Mouse (Mus musculus) limb, embryonic 13.5 days (tissue): Measurements from ENCODE around the gene Cntnap5a. TPM values are rescaled to one million over a fixed set of nuclear protein-coding genes. Genes with fewer than 3 reads are reported as not detected.
"Not testable (repeated sequence)": the region's sequence is repeated elsewhere in the genome, so short reads cannot be mapped to it uniquely, and the experiment has no call there.

Experiments
- ATAC-seq: fragments of 200-750 bp; cut with Nextera tagmentation; 2 replicates; pipeline ENCODE4 v1.8.0; 2017; ENCODE audit warnings: low read depth, moderate number of reproducible peaks, moderate TSS enrichment; ENCODE audit not compliant: low FRiP score
- H3K27ac ChIP-seq: fragments of 300-500 bp; sonication (generic); 2 replicates; pipeline ENCODE4 v1.5.1; 2015; ENCODE audit warnings: inconsistent platforms, mild to moderate bottlenecking, moderate library complexity
- H3K27me3 ChIP-seq: fragments of 300-500 bp; sonication (generic); 2 replicates; pipeline ENCODE4 v1.6.1; 2015; ENCODE audit warnings: mild to moderate bottlenecking, inconsistent platforms
- H3K36me3 ChIP-seq: fragments of 300-500 bp; sonication (generic); 2 replicates; pipeline ENCODE4 v1.6.1; 2015; ENCODE audit warnings: inconsistent platforms, mild to moderate bottlenecking, moderate library complexity
- H3K4me1 ChIP-seq: fragments of 300-500 bp; sonication (generic); 2 replicates; pipeline ENCODE4 v1.6.1; 2015; ENCODE audit warnings: inconsistent platforms
- H3K4me2 ChIP-seq: fragments of 300-500 bp; sonication (generic); replicated peaks from 2 replicates; pipeline ENCODE4 v1.6.1; 2015; ENCODE audit warnings: inconsistent platforms, mild to moderate bottlenecking, moderate library complexity
- H3K4me3 ChIP-seq: fragments of 300-500 bp; sonication (generic); 2 replicates; pipeline ENCODE4 v1.5.1; 2015; ENCODE audit warnings: moderate library complexity, mild to moderate bottlenecking, inconsistent platforms
- H3K9ac ChIP-seq: fragments of 300-500 bp; sonication (generic); 2 replicates; pipeline ENCODE4 v1.6.1; 2015; ENCODE audit warnings: mild to moderate bottlenecking, inconsistent platforms
- H3K9me3 ChIP-seq: fragments of 300-500 bp; sonication (generic); 2 replicates; pipeline ENCODE4 v1.6.1; 2016; ENCODE audit warnings: inconsistent platforms
- WGBS: fragments of 180-500 bp; shearing (Covaris S2); methylation state at CpG from one replicate; pipeline ENCODE4 v1.1.7; 2015; 5-methylcytosine and 5-hydroxymethylcytosine counted together
- polyA plus RNA-seq: library from polyadenylated mRNA; unstranded; fragments of >200 nt; fragmentation: Nextera tagmentation; extraction: Ambion mirVana; gene quantifications from 2 replicates; pipeline ENCODE4 v1.2.1, GENCODE M21; 2015

The Cntnap5a gene
- polyA plus RNA-seq, 1 experiment from 2014 or later = 0.01 TPM

DNA sequence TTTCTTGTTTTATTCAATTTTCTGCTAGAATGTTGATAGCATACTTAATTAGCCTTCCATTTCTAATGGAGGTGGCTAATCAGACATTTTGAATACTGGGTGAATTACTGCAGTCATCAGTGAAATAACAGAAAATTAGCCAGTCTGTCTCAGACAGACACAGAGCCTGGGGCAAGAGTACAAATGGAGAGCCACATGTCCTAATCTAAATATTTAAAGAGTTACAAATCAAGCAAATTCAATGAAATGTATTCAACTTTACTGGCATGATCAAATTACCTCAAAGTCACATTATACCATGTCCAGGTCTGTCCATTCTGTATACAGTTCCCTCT, 423.1 kb downstream of the Cntnap5a start:
- H3K36me3 ChIP-seq = no peaks in the 10 kb centered on the region
- no peaks in the 10 kb centered on the region for H3K9me3 ChIP-seq
- H3K4me1 ChIP-seq = no peaks in the 10 kb centered on the region
- H3K9ac ChIP-seq = no peak overlapping the region
- no peak for ATAC-seq
- no peak overlapping the region for H3K4me3 ChIP-seq
- no peaks in the 10 kb centered on the region for H3K27me3 ChIP-seq
- no peak overlapping the region for H3K4me2 ChIP-seq
- H3K27ac ChIP-seq = no peak overlapping the region

DNA sequence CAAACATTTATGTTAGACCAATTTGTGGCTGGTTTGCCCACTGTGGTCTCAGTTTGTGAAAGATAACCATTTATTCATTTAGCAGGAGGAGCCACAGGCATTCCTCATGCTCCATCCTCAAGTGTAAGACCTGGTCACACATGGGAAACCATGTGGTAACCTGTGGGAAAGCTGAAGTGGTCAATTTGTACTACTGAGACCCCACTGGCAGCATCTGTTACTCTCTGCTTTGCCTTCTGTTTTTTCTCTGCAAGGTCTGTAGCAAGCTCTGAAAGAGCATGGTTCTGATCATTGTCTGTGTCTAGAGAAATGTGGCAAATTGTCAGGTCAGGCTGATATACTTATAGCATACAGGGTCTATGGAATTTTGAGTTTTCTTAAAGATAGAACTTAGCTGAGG, 423.8 kb downstream of the Cntnap5a start:
- no peak overlapping the region for H3K27ac ChIP-seq
- H3K4me1 ChIP-seq = no peaks in the 10 kb centered on the region
- H3K9me3 ChIP-seq = no peaks in the 10 kb centered on the region
- no peak for ATAC-seq
- H3K36me3 ChIP-seq = no peaks in the 10 kb centered on the region
- H3K27me3 ChIP-seq = no peaks in the 10 kb centered on the region
- no peak overlapping the region for H3K4me3 ChIP-seq
- H3K4me2 ChIP-seq = no peak overlapping the region
- H3K9ac ChIP-seq = no peak overlapping the region

DNA sequence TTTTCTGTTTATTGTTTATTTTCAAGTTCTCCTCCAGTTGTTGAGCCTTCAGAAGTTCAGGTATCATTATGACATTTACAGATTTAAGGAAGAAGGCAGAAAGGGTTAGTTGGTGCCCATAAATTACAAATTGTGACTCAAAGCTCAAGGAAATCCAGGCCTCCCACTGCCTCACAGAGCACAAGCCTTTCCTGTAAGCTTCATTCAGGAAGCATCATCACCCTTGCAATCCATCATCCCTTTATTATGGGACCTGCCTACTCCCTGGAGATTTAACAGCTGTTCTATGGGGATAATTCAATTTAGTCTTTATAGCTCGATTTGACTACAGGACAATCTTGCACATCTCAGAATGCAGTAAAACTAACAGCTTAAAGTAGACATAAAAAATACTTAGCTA, 441.2 kb downstream of the Cntnap5a start:
- Histone ChIP-seq H3K4me1 (no peaks in the 10 kb centered on the region), H3K9me3 (no peaks in the 10 kb centered on the region), H3K4me3 (no peak overlapping the region), H3K27ac (no peak overlapping the region), H3K27me3 (no peaks in the 10 kb centered on the region), H3K36me3 (no peaks in the 10 kb centered on the region), H3K9ac (no peak overlapping the region), H3K4me2 (no peak overlapping the region)
- WGBS = 26% methylated on average over 1 of the region's 1 CpGs
- ATAC-seq = no peak

DNA sequence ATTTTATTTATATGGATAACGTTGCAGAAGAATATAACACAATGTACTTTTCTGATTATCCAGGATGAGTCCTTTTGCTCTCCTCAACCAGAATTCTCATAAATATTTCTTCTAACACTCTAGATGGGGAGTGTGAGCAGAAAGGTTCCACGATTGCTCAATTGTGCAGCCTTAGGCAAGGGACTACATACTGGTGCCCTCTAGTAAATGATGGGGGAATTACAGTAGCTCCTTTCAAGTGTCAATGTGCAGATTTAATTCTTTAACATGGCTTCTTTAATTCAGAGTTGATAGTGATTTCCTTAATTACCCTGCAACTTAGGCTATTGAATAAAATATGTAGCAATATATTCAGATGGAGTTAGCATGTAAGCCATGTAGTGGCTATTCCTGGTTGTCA, 442.5 kb downstream of the Cntnap5a start:
- Histone ChIP-seq H3K27me3 (no peaks in the 10 kb centered on the region), H3K9ac (no peak overlapping the region), H3K9me3 (no peaks in the 10 kb centered on the region), H3K4me1 (no peaks in the 10 kb centered on the region), H3K4me3 (no peak overlapping the region), H3K4me2 (no peak overlapping the region), H3K36me3 (no peaks in the 10 kb centered on the region), H3K27ac (no peak overlapping the region)
- no peak for ATAC-seq
- WGBS = 72% methylated on average over 2 of the region's 2 CpGs

DNA sequence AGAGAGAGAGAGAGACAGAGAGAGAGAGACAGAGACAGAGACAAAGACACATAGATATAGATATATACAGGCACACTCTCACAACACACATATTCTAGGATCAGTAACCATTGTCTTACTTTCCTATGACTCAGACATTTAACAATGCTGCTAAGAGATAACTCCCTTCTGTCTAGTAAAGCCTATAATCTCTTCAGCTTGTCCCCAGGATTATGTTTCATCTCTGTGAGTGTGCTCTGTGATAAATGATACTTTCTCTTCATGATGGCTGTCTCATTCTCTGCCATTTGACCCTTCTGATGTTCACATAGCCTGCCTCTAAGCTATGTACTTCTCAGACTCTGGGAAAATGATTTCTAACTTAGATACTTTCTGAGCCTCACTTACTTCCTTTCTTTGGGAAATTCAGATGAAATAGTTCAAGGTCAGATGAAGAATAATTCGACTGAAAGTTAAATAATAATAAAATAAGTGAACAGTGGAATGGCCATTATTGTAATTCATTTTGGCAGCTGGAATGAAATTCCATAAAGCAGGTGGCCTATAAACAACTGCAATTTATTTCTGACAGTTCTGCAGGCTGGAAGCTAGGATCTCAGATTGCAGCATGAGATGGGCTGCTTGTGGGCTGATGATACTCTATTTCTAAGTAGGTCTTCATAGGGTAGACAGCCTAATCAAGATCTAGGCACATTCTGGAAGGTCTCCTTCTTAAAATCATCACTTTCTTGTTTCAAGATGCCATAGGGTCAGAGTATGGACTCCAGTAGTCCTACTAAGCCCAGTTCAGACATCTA, 444.1 kb downstream of the Cntnap5a start:
- ATAC-seq = peak; percentile 78; the same call in 1 of the 2 replicates
- Histone ChIP-seq H3K4me2 (no peak overlapping the region), H3K36me3 (no peaks in the 10 kb centered on the region), H3K9ac (no peak overlapping the region), H3K4me3 (no peak overlapping the region), H3K27me3 (no peaks in the 10 kb centered on the region), H3K4me1 (no peaks in the 10 kb centered on the region), H3K9me3 (no peaks in the 10 kb centered on the region), H3K27ac (no peak overlapping the region)
- 36% methylated on average over 1 of the region's 1 CpGs for WGBS

DNA sequence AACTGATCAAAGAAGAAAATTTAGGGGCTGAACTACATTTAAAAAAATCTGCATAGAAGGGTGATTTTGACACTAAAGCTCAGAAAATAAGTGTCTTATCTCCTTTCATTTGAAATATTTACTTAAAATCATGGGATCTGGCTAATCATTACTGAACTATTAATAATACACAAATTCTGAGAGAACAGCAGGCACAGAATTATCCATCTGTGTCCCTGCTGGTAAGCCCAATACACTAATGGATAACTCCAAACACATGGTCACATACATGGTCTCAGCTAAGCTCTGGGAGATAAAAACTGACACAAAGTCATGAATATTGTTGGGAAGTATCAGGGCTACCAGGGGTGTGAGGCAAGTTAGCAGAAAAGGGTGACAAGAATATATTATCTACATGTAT, 447.9 kb downstream of the Cntnap5a start:
- no peak overlapping the region for H3K4me2 ChIP-seq
- no peaks in the 10 kb centered on the region for H3K27me3 ChIP-seq
- no peaks in the 10 kb centered on the region for H3K36me3 ChIP-seq
- H3K27ac ChIP-seq = no peak overlapping the region
- ATAC-seq = no peak
- H3K9ac ChIP-seq = no peak overlapping the region
- H3K4me1 ChIP-seq = no peaks in the 10 kb centered on the region
- no peak overlapping the region for H3K4me3 ChIP-seq
- no peaks in the 10 kb centered on the region for H3K9me3 ChIP-seq

DNA sequence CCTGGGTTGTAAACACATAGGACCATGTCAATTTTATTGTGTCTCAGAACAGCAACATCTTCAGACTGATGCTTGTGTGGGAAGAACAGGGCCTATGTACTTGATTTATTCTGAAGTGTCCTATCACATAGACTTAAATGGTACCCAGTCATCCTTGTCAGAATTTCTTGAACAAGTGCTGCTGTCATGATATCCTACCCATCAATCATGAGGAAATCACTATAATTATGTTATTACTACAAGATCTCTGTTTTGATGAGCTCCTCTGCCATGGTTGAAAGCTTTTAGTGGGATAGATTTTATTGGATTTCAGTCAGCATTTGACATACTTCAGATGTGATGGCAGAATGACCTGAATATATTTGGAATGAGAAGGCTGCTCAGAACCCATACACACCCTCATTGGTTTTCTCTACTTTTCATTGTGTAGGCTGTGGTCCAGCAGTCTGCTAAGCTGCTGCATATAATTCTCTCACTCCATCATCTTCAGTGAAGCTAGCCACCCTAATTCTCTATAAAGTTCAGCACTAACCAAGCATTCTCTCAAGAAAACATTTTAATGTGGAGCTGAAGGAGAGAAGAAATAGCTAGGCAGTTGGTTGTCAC, 465.3 kb downstream of the Cntnap5a start:
- no peak overlapping the region for H3K4me3 ChIP-seq
- no peak overlapping the region for H3K9ac ChIP-seq
- H3K36me3 ChIP-seq = no peaks in the 10 kb centered on the region
- H3K27me3 ChIP-seq = no peaks in the 10 kb centered on the region
- no peaks in the 10 kb centered on the region for H3K9me3 ChIP-seq
- H3K4me2 ChIP-seq = no peak overlapping the region
- ATAC-seq = no peak
- no peak overlapping the region for H3K27ac ChIP-seq
- H3K4me1 ChIP-seq = no peaks in the 10 kb centered on the region

DNA sequence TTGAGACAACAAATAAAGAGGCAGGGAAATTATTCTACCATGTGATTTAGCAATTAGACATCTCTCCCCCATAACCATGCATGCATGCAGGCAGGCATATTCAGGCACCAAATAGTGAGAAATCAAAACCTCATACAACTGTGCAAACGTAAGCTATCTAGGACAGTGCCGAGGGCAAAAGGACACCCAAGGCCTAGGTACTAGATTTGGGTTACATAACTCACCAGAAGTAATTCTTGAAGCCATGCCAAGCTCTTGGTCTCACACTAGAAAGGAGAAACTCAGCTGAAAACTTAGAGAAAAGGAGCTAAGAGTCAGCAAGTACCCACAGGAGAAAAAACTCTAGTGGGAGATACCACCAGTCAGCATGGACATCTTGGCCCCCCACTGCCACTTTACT, 499.9 kb downstream of the Cntnap5a start:
- Histone ChIP-seq H3K36me3 (no peaks in the 10 kb centered on the region), H3K4me3 (no peak overlapping the region), H3K9me3 (no peaks in the 10 kb centered on the region), H3K9ac (no peak overlapping the region), H3K4me1 (no peaks in the 10 kb centered on the region), H3K27ac (no peak overlapping the region), H3K27me3 (no peaks in the 10 kb centered on the region), H3K4me2 (no peak overlapping the region)
- WGBS = 88% methylated on average over 2 of the region's 2 CpGs
- ATAC-seq = no peak

DNA sequence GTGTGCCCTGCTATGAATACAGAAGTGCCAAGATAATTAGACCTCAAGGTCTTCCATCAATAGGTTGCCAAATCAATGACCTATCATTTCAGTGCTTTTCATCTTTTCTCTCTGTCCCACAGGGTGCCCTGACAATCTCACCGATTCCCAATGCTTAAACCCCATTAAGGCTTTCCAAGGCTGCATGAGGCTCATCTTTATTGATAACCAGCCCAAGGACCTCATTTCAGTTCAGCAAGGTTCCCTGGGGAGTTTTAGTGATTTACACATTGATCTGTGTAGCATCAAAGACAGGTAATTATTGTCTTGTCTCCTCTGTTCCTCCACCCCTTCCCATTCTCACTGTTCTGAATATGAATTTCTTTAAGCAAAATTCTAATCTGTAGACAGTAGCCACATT, 503.6 kb downstream of the Cntnap5a start:
- H3K9me3 ChIP-seq, H3K9ac ChIP-seq, H3K4me2 ChIP-seq, H3K4me1 ChIP-seq, H3K27ac ChIP-seq, H3K27me3 ChIP-seq, H3K4me3 ChIP-seq, ATAC-seq, H3K36me3 ChIP-seq: not testable (repeated sequence)
- WGBS = 81% methylated on average over 1 of the region's 1 CpGs

DNA sequence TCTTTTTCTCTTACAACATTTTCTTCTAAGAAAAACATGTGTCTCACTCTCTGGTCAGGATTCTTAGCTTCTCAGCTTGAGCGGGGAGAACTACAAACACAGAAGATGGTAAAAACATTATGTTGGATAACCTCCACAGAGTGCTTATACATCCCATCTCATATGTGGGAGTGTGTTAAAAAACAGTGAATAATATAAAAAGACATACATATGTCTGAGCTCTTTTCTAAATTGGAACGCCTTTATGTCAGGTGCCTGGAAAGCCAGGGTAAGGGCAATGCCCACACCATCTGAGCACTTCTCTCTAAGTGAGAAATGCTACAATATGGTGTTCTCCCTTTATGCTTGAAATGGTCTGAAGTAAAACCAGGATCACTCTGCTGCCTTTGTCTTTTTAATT, 507.7 kb downstream of the Cntnap5a start:
- no peaks in the 10 kb centered on the region for H3K4me1 ChIP-seq
- H3K9me3 ChIP-seq = no peaks in the 10 kb centered on the region
- no peak overlapping the region for H3K9ac ChIP-seq
- H3K4me2 ChIP-seq = no peak overlapping the region
- no peak overlapping the region for H3K27ac ChIP-seq
- no peak overlapping the region for H3K4me3 ChIP-seq
- no peaks in the 10 kb centered on the region for H3K36me3 ChIP-seq
- no peak for ATAC-seq
- H3K27me3 ChIP-seq = no peaks in the 10 kb centered on the region
- WGBS = 83% methylated on average over 2 of the region's 2 CpGs

DNA sequence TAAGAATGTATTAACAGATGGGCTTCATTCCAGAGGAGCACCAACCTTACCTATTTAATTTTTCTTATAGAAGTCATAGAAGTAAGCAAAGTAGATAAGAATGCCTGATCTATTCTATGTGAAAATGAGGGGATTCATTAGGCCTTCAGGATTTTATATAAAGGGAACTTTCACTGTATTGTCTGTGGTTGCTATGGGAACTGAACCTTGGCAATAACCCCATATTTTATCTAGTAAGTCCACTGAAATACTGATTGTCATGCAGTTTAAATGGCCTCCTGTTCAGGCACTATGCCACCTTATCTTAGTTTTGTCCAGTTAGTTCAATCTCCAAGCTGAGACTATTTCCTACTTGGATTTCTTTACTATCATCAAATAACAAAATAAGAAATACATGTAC, 532.3 kb downstream of the Cntnap5a start:
- no peaks in the 10 kb centered on the region for H3K9me3 ChIP-seq
- H3K36me3 ChIP-seq = no peaks in the 10 kb centered on the region
- H3K4me2 ChIP-seq = no peak overlapping the region
- no peak overlapping the region for H3K4me3 ChIP-seq
- H3K27ac ChIP-seq = no peak overlapping the region
- no peaks in the 10 kb centered on the region for H3K27me3 ChIP-seq
- no peaks in the 10 kb centered on the region for H3K4me1 ChIP-seq
- H3K9ac ChIP-seq = no peak overlapping the region
- no peak for ATAC-seq

DNA sequence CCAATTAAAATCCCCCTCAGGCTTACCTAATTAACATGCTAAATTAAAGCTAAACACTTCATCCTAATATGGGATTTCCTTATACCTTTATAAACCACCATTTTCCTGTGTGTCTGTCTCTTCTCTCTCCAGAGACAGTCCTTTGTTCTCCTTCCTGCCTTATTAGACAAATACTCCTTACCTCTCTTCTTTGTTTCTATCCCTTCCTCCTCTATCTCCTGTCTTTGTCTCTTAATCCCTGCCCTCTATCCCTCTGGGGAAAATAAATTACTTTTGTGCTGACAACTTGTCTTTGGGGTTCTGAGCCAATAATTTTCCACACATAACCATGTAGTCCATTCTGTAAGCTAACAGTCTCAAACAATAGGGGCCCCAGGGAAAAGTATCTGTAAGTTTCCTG, 556.0 kb downstream of the Cntnap5a start:
- Histone ChIP-seq H3K4me1 (no peaks in the 10 kb centered on the region), H3K36me3 (no peaks in the 10 kb centered on the region)
- ATAC-seq = no peak

DNA sequence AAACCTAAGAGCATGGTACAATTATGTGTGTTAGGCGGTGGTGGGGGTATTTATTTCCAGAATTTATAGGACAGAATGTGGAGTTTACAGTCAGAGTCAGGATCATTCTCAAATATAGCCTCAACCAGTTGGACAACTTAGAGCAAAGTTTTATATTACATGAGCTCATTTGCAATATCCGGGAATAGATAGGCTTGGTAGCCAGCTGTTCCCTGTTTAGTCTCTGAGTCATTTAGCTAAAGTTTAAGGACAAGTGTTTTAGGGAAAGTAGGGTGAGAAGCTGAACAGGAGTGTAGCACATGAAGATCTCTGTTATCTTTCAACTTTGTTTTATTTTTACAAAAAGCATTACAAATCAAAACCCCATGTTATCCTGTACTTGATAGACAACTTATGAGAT, 559.3 kb downstream of the Cntnap5a start:
- Histone ChIP-seq H3K4me1 (no peaks in the 10 kb centered on the region), H3K9ac (no peak overlapping the region), H3K36me3 (no peaks in the 10 kb centered on the region), H3K9me3 (no peaks in the 10 kb centered on the region), H3K4me3 (no peak overlapping the region), H3K27me3 (no peaks in the 10 kb centered on the region), H3K4me2 (no peak overlapping the region), H3K27ac (no peak overlapping the region)
- 80% methylated on average over 2 of the region's 2 CpGs for WGBS
- ATAC-seq = no peak

More for the DNA sequence above, 556.0 kb downstream of the Cntnap5a start:
- Histone ChIP-seq H3K27ac (no peak overlapping the region), H3K9ac (no peak overlapping the region), H3K9me3 (no peaks in the 10 kb centered on the region), H3K4me2 (no peak overlapping the region), H3K27me3 (no peaks in the 10 kb centered on the region), H3K4me3 (no peak overlapping the region)
